Mouse (Mus musculus): ENCODE data around the gene Tm2d1.
A peak's percentile ranks its signal among the peaks of the same experiment; 100 is the strongest.

The Tm2d1 gene

GRCm38 (mm10) chr4:98321371-98322111 lies 61.6 kb downstream of the Tm2d1 start:
- DNase-seq (ENCODE audit: low spot score) = peak; percentile 36

DNA sequence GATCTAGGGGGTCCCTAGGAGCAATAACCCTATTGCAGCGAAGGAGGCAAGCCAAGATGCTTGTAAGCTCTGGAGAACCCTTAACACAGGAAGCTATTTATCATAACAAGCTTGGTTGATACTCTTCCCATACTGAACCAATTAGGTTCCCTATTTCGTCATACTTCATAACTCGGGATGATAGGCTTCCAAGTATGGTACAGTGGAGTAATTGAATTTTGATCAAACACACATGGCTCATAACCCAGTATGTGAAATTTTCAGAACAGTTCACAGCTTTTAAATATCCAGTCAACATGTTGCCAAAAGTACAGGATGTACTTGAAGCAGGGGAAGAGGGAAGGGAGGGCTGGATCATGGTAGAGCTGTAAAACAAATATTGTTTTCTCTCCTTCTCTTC lies 64.3 kb downstream of the Tm2d1 start:
- peak; percentile 87 for DNase-seq (ENCODE audit: low spot score)

DNA sequence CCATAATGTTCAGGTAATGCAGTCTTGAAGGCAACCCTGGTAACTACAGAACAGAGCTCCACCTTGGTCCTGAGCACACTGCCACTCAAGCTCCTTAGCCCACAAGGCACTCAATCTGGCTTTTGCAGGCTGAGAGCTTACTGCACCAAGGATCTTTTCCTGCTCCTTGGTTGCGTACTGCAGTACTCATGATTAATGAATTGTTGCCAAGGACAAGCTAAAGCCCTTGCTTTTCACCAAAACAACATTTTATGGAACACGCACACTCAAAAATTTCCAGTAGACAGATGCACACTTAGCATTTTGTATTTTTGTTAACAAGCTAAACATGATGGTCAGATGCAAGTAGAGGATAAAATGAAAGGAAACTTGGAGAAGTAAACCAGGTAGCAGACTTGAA lies 66.0 kb downstream of the Tm2d1 start:
- DNase-seq (ENCODE audit: low spot score) = peak; percentile 52

Data from adipocyte (in vitro differentiated cells).